Mouse (Mus musculus) heart, embryonic 12.5 days (tissue): ENCODE measurements around the gene Gm2056. TPM values are rescaled to one million over a fixed set of nuclear protein-coding genes. Genes with fewer than 3 reads are reported as not detected.
"Not testable (repeated sequence)": the region's sequence is repeated elsewhere in the genome, so short reads cannot be mapped to it uniquely, and the experiment has no call there.

Experiments used
- ATAC-seq: fragments of 200-750 bp; cut with Nextera tagmentation; 2 replicates; pipeline ENCODE4 v1.8.0; 2017; ENCODE audit warnings: moderate TSS enrichment, moderate library complexity; ENCODE audit not compliant: insufficient number of reproducible peaks, low FRiP score
- H3K27ac ChIP-seq: fragments of 300-500 bp; sonication (generic); 2 replicates; pipeline ENCODE4 v1.5.1; 2016; ENCODE audit warnings: mild to moderate bottlenecking, moderate library complexity; ENCODE audit not compliant: poor library complexity, severe bottlenecking
- H3K27me3 ChIP-seq: fragments of 300-500 bp; sonication (generic); replicated peaks from 2 replicates; pipeline ENCODE4 v1.6.1; 2016; ENCODE audit warnings: mild to moderate bottlenecking, moderate library complexity
- H3K36me3 ChIP-seq: fragments of 300-500 bp; sonication (generic); 2 replicates; pipeline ENCODE4 v1.6.1; 2016; ENCODE audit warnings: mild to moderate bottlenecking, moderate library complexity
- H3K4me1 ChIP-seq: fragments of 300-500 bp; sonication (generic); replicated peaks from 2 replicates; pipeline ENCODE4 v1.6.1; 2016; ENCODE audit warnings: mild to moderate bottlenecking
- H3K4me2 ChIP-seq: fragments of 300-500 bp; sonication (generic); 2 replicates; pipeline ENCODE4 v1.6.1; 2016; ENCODE audit warnings: mild to moderate bottlenecking, moderate library complexity
- H3K4me3 ChIP-seq: fragments of 300-500 bp; sonication (generic); 2 replicates; pipeline ENCODE4 v1.5.1; 2016; ENCODE audit warnings: mild to moderate bottlenecking
- H3K9ac ChIP-seq: fragments of 300-500 bp; sonication (generic); 2 replicates; pipeline ENCODE4 v1.6.1; 2016; ENCODE audit warnings: mild to moderate bottlenecking, moderate library complexity
- H3K9me3 ChIP-seq: fragments of 300-500 bp; sonication (generic); replicated peaks from 2 replicates; pipeline ENCODE4 v1.6.1; 2016; ENCODE audit warnings: mild to moderate bottlenecking, moderate library complexity
- WGBS: fragments of 180-500 bp; shearing (Covaris S2); methylation state at CpG from one replicate; pipeline ENCODE4 v1.1.7; 2016; 5-methylcytosine and 5-hydroxymethylcytosine counted together
- polyA plus RNA-seq: library from polyadenylated mRNA; unstranded; fragments of >200 nt; fragmentation: Nextera tagmentation; extraction: Ambion mirVana; gene quantifications from 2 replicates; pipeline ENCODE4 v1.2.1, GENCODE M21; 2016

The Gm2056 gene
- not detected in 2 replicates for polyA plus RNA-seq

- H3K27me3 ChIP-seq, H3K4me1 ChIP-seq, H3K4me2 ChIP-seq, H3K27ac ChIP-seq, ATAC-seq, H3K4me3 ChIP-seq, H3K36me3 ChIP-seq, H3K9ac ChIP-seq: not testable (repeated sequence)
- H3K9me3 ChIP-seq, result 0 out of 2 replicates have a peak, but pooled peaks cover 10% of the 10 kb centered on the region
- WGBS, result 73% methylated on average over 1 of the region's 1 CpGs
Observed at GRCm38 (mm10) chr12:88026704-88027103, at the start of gene Gm2056. Gene Gm2056 (plus strand): TSS chr12:88027004.

DNA sequence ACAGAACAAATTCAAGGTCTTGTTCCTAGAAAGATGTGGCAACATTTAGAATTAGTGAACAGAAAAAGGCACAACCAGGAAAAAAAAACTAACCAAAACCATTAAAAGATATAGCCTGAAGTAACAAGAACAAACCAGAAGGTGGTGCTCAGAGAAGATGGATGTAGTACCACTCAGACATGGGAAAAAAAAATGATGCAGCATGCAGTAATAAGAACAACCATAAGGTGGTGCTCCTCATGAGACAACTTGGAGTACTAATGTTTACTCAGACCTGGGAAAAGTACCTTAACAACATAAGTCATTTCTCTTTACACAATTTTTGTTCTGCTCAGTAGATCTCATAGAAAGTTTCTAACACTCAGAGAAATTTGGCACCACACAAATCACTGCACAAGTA, 42.8 kb upstream of the Gm2056 start:
- H3K27ac ChIP-seq, H3K4me2 ChIP-seq, H3K4me1 ChIP-seq, H3K4me3 ChIP-seq, H3K27me3 ChIP-seq, H3K9ac ChIP-seq, H3K9me3 ChIP-seq, ATAC-seq, H3K36me3 ChIP-seq: not testable (repeated sequence)

DNA sequence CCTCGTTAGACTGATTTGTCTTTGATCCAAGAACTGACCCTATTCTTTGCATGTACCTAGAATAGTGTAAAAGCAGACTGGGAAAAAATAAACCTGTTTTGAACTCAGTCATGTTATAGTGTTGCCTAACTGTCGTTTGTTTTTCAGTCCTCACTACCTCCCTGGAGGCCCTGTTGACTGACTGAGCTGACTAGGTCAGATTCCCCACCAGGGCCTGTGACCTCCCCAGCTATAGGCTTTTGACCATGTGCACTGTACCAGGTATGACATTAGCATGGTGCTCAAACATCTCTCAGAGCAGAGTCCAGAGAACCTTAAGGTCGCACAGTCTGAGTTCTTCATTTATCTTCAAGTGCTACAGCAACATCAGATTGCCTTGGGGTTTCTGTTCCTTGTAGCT, 22.7 kb upstream of the Gm2056 start:
- H3K27me3 ChIP-seq, H3K9ac ChIP-seq, H3K9me3 ChIP-seq, H3K36me3 ChIP-seq, H3K4me2 ChIP-seq, ATAC-seq, H3K4me3 ChIP-seq, H3K27ac ChIP-seq, H3K4me1 ChIP-seq: not testable (repeated sequence)
- WGBS, result 62% methylated on average over 3 of the region's 3 CpGs

GRCm38 (mm10) chr12:88011548-88011947, 15.3 kb upstream of the Gm2056 start, which contains the start of gene Gm2075:
Gene Gm2075 (plus strand): TSS chr12:88011848.
- not testable (repeated sequence) for ATAC-seq, H3K4me2 ChIP-seq, H3K9ac ChIP-seq, H3K36me3 ChIP-seq, H3K9me3 ChIP-seq, H3K27ac ChIP-seq, H3K27me3 ChIP-seq, H3K4me1 ChIP-seq, H3K4me3 ChIP-seq
- no CpG with 5 or more reads among the region's 1 CpGs for WGBS

- H3K9ac ChIP-seq, H3K4me3 ChIP-seq, H3K27ac ChIP-seq, H3K4me2 ChIP-seq, H3K4me1 ChIP-seq, H3K9me3 ChIP-seq, H3K36me3 ChIP-seq, ATAC-seq, H3K27me3 ChIP-seq: not testable (repeated sequence)
- 64% methylated on average over 2 of the region's 2 CpGs for WGBS
Observed at GRCm38 (mm10) chr12:88018671-88019070, 8.1 kb upstream of the Gm2056 start, which contains the start of gene Gm6803. Gene Gm6803 (minus strand): TSS chr12:88018771.

- 86% methylated on average over 5 of the region's 5 CpGs for WGBS
- H3K4me2 ChIP-seq, H3K9ac ChIP-seq, H3K4me1 ChIP-seq, H3K4me3 ChIP-seq, ATAC-seq, H3K27ac ChIP-seq, H3K27me3 ChIP-seq, H3K36me3 ChIP-seq: not testable (repeated sequence)
- H3K9me3 ChIP-seq, result peaks cover 21% of the 10 kb centered on the region; the same call in 1 of the 2 replicates
Observed at GRCm38 (mm10) chr12:88032250-88032649, 5.4 kb downstream of the Gm2056 start.

DNA sequence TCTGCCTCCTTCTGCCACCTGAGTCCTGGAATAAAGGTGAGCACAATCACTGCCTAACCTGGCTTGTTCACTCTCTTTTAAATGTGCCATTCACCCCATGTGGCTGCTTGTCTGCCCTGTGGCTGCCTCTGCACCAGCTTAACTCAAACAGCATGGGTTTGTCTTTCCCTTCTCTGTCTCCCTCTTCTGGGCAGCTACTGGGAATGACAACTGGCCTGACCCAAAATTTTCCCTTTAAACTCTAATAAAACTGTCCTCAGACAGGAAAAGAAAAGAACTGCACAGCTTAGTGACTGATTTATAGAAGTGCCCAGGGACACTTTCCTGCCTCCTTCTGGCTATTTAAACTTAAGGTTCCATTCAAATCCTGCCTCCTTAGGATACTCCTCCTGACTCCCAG, 12.3 kb downstream of the Gm2056 start:
- H3K4me1 ChIP-seq, result not testable (repeated sequence)

GRCm38 (mm10) chr12:88039703-88040102, 12.9 kb downstream of the Gm2056 start:
- not testable (repeated sequence) for H3K27me3 ChIP-seq, H3K4me1 ChIP-seq, H3K36me3 ChIP-seq, H3K9me3 ChIP-seq, ATAC-seq, H3K27ac ChIP-seq, H3K4me3 ChIP-seq, H3K4me2 ChIP-seq, H3K9ac ChIP-seq
- 77% methylated on average over 1 of the region's 1 CpGs for WGBS

More for the DNA sequence above, 12.3 kb downstream of the Gm2056 start:
- H3K27ac ChIP-seq, ATAC-seq, H3K4me2 ChIP-seq, H3K9ac ChIP-seq, H3K27me3 ChIP-seq, H3K36me3 ChIP-seq, H3K4me3 ChIP-seq: not testable (repeated sequence)
- H3K9me3 ChIP-seq, result peaks cover 10% of the 10 kb centered on the region; the same call in 1 of the 2 replicates

DNA sequence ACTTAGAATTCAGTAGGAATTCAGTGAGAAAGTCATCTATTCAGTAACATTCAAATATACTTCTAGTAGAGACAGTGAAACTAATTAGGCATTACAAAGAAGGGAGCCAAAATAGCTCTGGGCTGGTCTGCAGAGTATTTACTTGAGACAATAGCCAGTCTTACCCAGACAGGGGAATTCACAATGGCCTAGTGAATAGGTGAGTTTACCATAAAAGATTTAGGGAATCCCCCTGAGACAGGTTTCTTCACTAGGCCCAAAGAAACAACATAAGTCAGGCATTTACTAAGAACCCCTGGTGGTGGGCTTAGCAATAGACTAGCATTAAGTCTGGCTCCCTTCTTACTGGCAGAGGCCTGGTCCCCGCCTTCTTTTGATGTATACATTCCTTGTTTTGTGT, 18.4 kb downstream of the Gm2056 start:
- H3K36me3 ChIP-seq, H3K27me3 ChIP-seq, H3K27ac ChIP-seq, H3K4me1 ChIP-seq, H3K4me3 ChIP-seq, ATAC-seq, H3K9ac ChIP-seq, H3K4me2 ChIP-seq: not testable (repeated sequence)
- H3K9me3 ChIP-seq, result peaks cover 17% of the 10 kb centered on the region
- 71% methylated on average over 1 of the region's 1 CpGs for WGBS

Other genes starting within 250 kb of the Gm2056 start
- gene Gm21936, start 231.5 kb upstream of the Gm2056 start, polyA plus RNA-seq, result not detected in 2 replicates
- gene BB287469, start 210.4 kb upstream of the Gm2056 start, polyA plus RNA-seq, result not detected in 2 replicates
- not detected in 2 replicates for gene Gm2001, start 184.7 kb upstream of the Gm2056 start, polyA plus RNA-seq
- not detected in 2 replicates for gene Gm2016, start 152.9 kb upstream of the Gm2056 start, polyA plus RNA-seq
- gene Gm2022, start 131.6 kb upstream of the Gm2056 start, polyA plus RNA-seq, result not detected in 2 replicates
- not detected in 2 replicates for gene Gm2035, start 107.1 kb upstream of the Gm2056 start, polyA plus RNA-seq
- not detected in 2 replicates for gene Gm2042, start 72.9 kb upstream of the Gm2056 start, polyA plus RNA-seq
- not detected in 2 replicates for gene Gm2075, start 15.2 kb upstream of the Gm2056 start, polyA plus RNA-seq
- not detected in 2 replicates for gene Gm6803, start 8.2 kb upstream of the Gm2056 start, polyA plus RNA-seq
- not detected in 2 replicates for gene Gm16368, start 56.7 kb downstream of the Gm2056 start, polyA plus RNA-seq
- gene Gm10436, start 155.1 kb downstream of the Gm2056 start, polyA plus RNA-seq, result not detected in 2 replicates
- gene Gm8332, start 223.1 kb downstream of the Gm2056 start, polyA plus RNA-seq, result not detected in 2 replicates
- gene Gm5662, start 247.5 kb downstream of the Gm2056 start, polyA plus RNA-seq, result not detected in 2 replicates